Mouse (Mus musculus) limb, embryonic 12.5 days (tissue): ENCODE measurements around the gene Tgfbr2. TPM values are rescaled to one million over a fixed set of nuclear protein-coding genes. Genes with fewer than 3 reads are reported as not detected.
A peak's percentile ranks its signal among the peaks of the same experiment; 100 is the strongest.

Source experiments
- ATAC-seq: fragments of 200-750 bp; cut with Nextera tagmentation; 2 replicates; pipeline ENCODE4 v1.8.0; 2017; ENCODE audit warnings: low read depth, moderate TSS enrichment; ENCODE audit not compliant: insufficient number of reproducible peaks, insufficient read depth, low FRiP score, low TSS enrichment
- H3K27ac ChIP-seq: fragments of 300-500 bp; sonication (generic); 2 replicates; pipeline ENCODE4 v1.5.1; 2016; ENCODE audit warnings: mild to moderate bottlenecking, moderate library complexity
- H3K27me3 ChIP-seq: fragments of 300-500 bp; sonication (generic); 2 replicates; pipeline ENCODE4 v1.6.1; 2016; ENCODE audit warnings: mild to moderate bottlenecking, moderate library complexity
- H3K36me3 ChIP-seq: fragments of 300-500 bp; sonication (generic); 2 replicates; pipeline ENCODE4 v1.6.1; 2016; ENCODE audit warnings: mild to moderate bottlenecking, moderate library complexity
- H3K4me1 ChIP-seq: fragments of 300-500 bp; sonication (generic); replicated peaks from 2 replicates; pipeline ENCODE4 v1.6.1; 2016
- H3K4me2 ChIP-seq: fragments of 300-500 bp; sonication (generic); 2 replicates; pipeline ENCODE4 v1.6.1; 2016; ENCODE audit warnings: mild to moderate bottlenecking, moderate library complexity
- H3K4me3 ChIP-seq: fragments of 300-500 bp; sonication (generic); replicated peaks from 2 replicates; pipeline ENCODE4 v1.5.1; 2016; ENCODE audit warnings: mild to moderate bottlenecking
- H3K9ac ChIP-seq: fragments of 300-500 bp; sonication (generic); replicated peaks from 2 replicates; pipeline ENCODE4 v1.6.1; 2016; ENCODE audit warnings: mild to moderate bottlenecking, moderate library complexity
- H3K9me3 ChIP-seq: fragments of 300-500 bp; sonication (generic); 2 replicates; pipeline ENCODE4 v1.6.1; 2016; ENCODE audit warnings: mild to moderate bottlenecking, moderate library complexity
- WGBS: fragments of 180-500 bp; shearing (Covaris S2); methylation state at CpG from one replicate; pipeline ENCODE4 v1.1.7; 2016; 5-methylcytosine and 5-hydroxymethylcytosine counted together
- polyA plus RNA-seq: library from polyadenylated mRNA; unstranded; fragments of >200 nt; fragmentation: Nextera tagmentation; extraction: Ambion mirVana; gene quantifications from 2 replicates; pipeline ENCODE4 v1.2.1, GENCODE M21; 2016

Gene Tgfbr2
- 25.3 and 28.6 TPM in 2 replicates for polyA plus RNA-seq

GRCm38 (mm10) chr9:116174481-116175461, at the start of gene Tgfbr2:
Gene Tgfbr2, minus strand, starts transcription at chr9:116175360.
- H3K4me1 ChIP-seq, result peaks cover 51% of the 10 kb centered on the region
- WGBS, result under 1% methylated on average over 90 of the region's 90 CpGs
- no peaks in the 10 kb centered on the region for H3K27me3 ChIP-seq
- no peaks in the 10 kb centered on the region for H3K9me3 ChIP-seq
- H3K27ac ChIP-seq, result peak within 1 kb of the TSS; percentile 97
- H3K9ac ChIP-seq, result peak within 1 kb of the TSS; percentile 97
- peak within 1 kb of the TSS; percentile 64 for H3K4me2 ChIP-seq
- H3K4me3 ChIP-seq, result peak within 1 kb of the TSS; percentile 86
- H3K36me3 ChIP-seq, result no peaks in the 10 kb centered on the region
- peak; percentile 75 for ATAC-seq

DNA sequence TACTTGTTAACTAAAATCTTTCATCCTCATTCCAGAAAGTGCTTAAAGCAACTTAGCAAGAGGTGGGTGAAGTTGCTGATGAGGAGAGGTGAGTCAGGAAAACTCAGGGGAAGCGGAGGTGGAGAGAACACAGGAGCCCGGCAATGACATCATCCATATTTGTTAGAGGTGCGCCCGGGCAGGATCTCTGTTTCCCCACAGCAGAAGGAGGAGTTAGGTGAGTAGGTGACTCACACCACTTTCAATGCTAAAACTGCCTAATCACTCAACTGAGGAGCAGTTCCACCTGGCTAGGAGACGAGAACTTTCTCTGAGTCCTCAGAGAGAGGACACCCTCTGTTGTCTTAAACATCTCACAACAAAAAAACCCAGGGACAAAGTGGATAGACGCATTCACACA, 48.2 kb upstream of the Tgfbr2 start:
- no peaks in the 10 kb centered on the region for H3K36me3 ChIP-seq
- peaks cover 34% of the 10 kb centered on the region for H3K4me1 ChIP-seq
- no peak for ATAC-seq
- 76% methylated on average over 6 of the region's 6 CpGs for WGBS
- no peak overlapping the region for H3K4me2 ChIP-seq
- H3K4me3 ChIP-seq, result no peak overlapping the region
- no peak overlapping the region for H3K27ac ChIP-seq
- H3K9ac ChIP-seq, result no peak overlapping the region
- H3K27me3 ChIP-seq, result no peaks in the 10 kb centered on the region; the same call in 1 of the 2 replicates
- no peaks in the 10 kb centered on the region for H3K9me3 ChIP-seq

- 88% methylated on average over 5 of the region's 5 CpGs for WGBS
Observed at GRCm38 (mm10) chr9:116222643-116223042, 47.5 kb upstream of the Tgfbr2 start.

GRCm38 (mm10) chr9:116222000-116222399, 46.8 kb upstream of the Tgfbr2 start:
- Histone ChIP-seq H3K4me3 (no peak overlapping the region), H3K4me2 (no peak overlapping the region), H3K4me1 (peaks cover 37% of the 10 kb centered on the region), H3K9ac (no peak overlapping the region), H3K27ac (peak overlapping the region; percentile 29; the same call in 1 of the 2 replicates), H3K9me3 (no peaks in the 10 kb centered on the region), H3K27me3 (no peaks in the 10 kb centered on the region), H3K36me3 (no peaks in the 10 kb centered on the region)
- ATAC-seq, result 0 out of 2 replicates have a peak, but pooled peaks have one; percentile 14
- WGBS, result 54% methylated on average over 11 of the region's 11 CpGs

More at GRCm38 (mm10) chr9:116222643-116223042, 47.5 kb upstream of the Tgfbr2 start:
- no peak for ATAC-seq
- Histone ChIP-seq H3K27ac (no peak overlapping the region), H3K9me3 (no peaks in the 10 kb centered on the region), H3K36me3 (no peaks in the 10 kb centered on the region), H3K9ac (no peak overlapping the region), H3K4me2 (no peak overlapping the region), H3K4me1 (peaks cover 37% of the 10 kb centered on the region), H3K4me3 (no peak overlapping the region), H3K27me3 (no peaks in the 10 kb centered on the region)

- Histone ChIP-seq H3K27me3 (no peaks in the 10 kb centered on the region), H3K4me1 (peaks cover 37% of the 10 kb centered on the region), H3K36me3 (no peaks in the 10 kb centered on the region), H3K9ac (no peak overlapping the region), H3K4me3 (no peak overlapping the region), H3K27ac (peak overlapping the region; percentile 29; the same call in 1 of the 2 replicates), H3K9me3 (no peaks in the 10 kb centered on the region), H3K4me2 (no peak overlapping the region)
- 81% methylated on average over 6 of the region's 6 CpGs for WGBS
- ATAC-seq, result 0 out of 2 replicates have a peak, but pooled peaks have one; percentile 18
Observed at GRCm38 (mm10) chr9:116221565-116221964, 46.4 kb upstream of the Tgfbr2 start.

- no peak for ATAC-seq
- no peak overlapping the region for H3K4me3 ChIP-seq
- WGBS, result 86% methylated on average over 6 of the region's 6 CpGs
- peaks cover 39% of the 10 kb centered on the region for H3K4me1 ChIP-seq
- no peaks in the 10 kb centered on the region for H3K36me3 ChIP-seq
- H3K27me3 ChIP-seq, result no peaks in the 10 kb centered on the region
- peak overlapping the region; percentile 41; the same call in 1 of the 2 replicates for H3K27ac ChIP-seq
- H3K9ac ChIP-seq, result no peak overlapping the region
- no peaks in the 10 kb centered on the region for H3K9me3 ChIP-seq
- H3K4me2 ChIP-seq, result no peak overlapping the region
Observed at GRCm38 (mm10) chr9:116220616-116221015, 45.5 kb upstream of the Tgfbr2 start.

GRCm38 (mm10) chr9:116220159-116220515, 45.0 kb upstream of the Tgfbr2 start:
- Histone ChIP-seq H3K4me1 (peaks cover 40% of the 10 kb centered on the region), H3K9ac (no peak overlapping the region), H3K4me3 (no peak overlapping the region), H3K27ac (peak overlapping the region; percentile 89), H3K27me3 (no peaks in the 10 kb centered on the region), H3K36me3 (no peaks in the 10 kb centered on the region), H3K9me3 (no peaks in the 10 kb centered on the region), H3K4me2 (no peak overlapping the region)
- no peak for ATAC-seq
- 66% methylated on average over 4 of the region's 4 CpGs for WGBS

- H3K4me1 ChIP-seq, result peaks cover 40% of the 10 kb centered on the region
- no peaks in the 10 kb centered on the region for H3K36me3 ChIP-seq
- 50% methylated on average over 9 of the region's 9 CpGs for WGBS
- H3K4me3 ChIP-seq, result no peak overlapping the region
- ATAC-seq, result no peak
- no peak overlapping the region for H3K9ac ChIP-seq
- H3K4me2 ChIP-seq, result no peak overlapping the region
- H3K27ac ChIP-seq, result peak overlapping the region; percentile 89
- no peaks in the 10 kb centered on the region for H3K27me3 ChIP-seq
- no peaks in the 10 kb centered on the region for H3K9me3 ChIP-seq
Observed at GRCm38 (mm10) chr9:116219234-116220158, 44.3 kb upstream of the Tgfbr2 start.

GRCm38 (mm10) chr9:116218780-116219179, 43.6 kb upstream of the Tgfbr2 start:
- Histone ChIP-seq H3K9me3 (no peaks in the 10 kb centered on the region), H3K4me2 (no peak overlapping the region), H3K9ac (no peak overlapping the region), H3K4me1 (peaks cover 40% of the 10 kb centered on the region), H3K36me3 (no peaks in the 10 kb centered on the region), H3K4me3 (no peak overlapping the region), H3K27me3 (no peaks in the 10 kb centered on the region), H3K27ac (peak overlapping the region; percentile 89)
- ATAC-seq, result 0 out of 2 replicates have a peak, but pooled peaks have one; percentile 8
- 47% methylated on average over 4 of the region's 4 CpGs for WGBS

GRCm38 (mm10) chr9:116217099-116217498, 41.9 kb upstream of the Tgfbr2 start:
- ATAC-seq, result no peak
- Histone ChIP-seq H3K4me2 (no peak overlapping the region), H3K36me3 (no peaks in the 10 kb centered on the region), H3K4me3 (no peak overlapping the region), H3K27me3 (no peaks in the 10 kb centered on the region), H3K9ac (no peak overlapping the region), H3K4me1 (peaks cover 46% of the 10 kb centered on the region), H3K27ac (no peak overlapping the region), H3K9me3 (no peaks in the 10 kb centered on the region)
- WGBS, result 90% methylated on average over 7 of the region's 7 CpGs

GRCm38 (mm10) chr9:116216677-116217076, 41.5 kb upstream of the Tgfbr2 start:
- Histone ChIP-seq H3K4me2 (no peak overlapping the region), H3K4me1 (peaks cover 42% of the 10 kb centered on the region), H3K9me3 (no peaks in the 10 kb centered on the region), H3K27ac (no peak overlapping the region), H3K4me3 (no peak overlapping the region), H3K27me3 (no peaks in the 10 kb centered on the region), H3K9ac (no peak overlapping the region), H3K36me3 (no peaks in the 10 kb centered on the region)
- ATAC-seq, result no peak
- 88% methylated on average over 10 of the region's 10 CpGs for WGBS
